Mouse (Mus musculus) liver, adult 2 months (tissue): ENCODE results near the gene Ppfia2.

Experiments
- CTCF ChIP-seq: fragments of 200-500 bp; IDR thresholded peaks from 2 replicates; pipeline ENCODE4 v1.5.1; 2011; ENCODE audit warnings: low read depth, low read length, control low read depth
- POLR2A ChIP-seq: fragments of 200-500 bp; IDR thresholded peaks from 2 replicates; pipeline ENCODE4 v1.6.1; 2011; ENCODE audit warnings: low read length, control low read depth; ENCODE audit not compliant: insufficient read depth; ENCODE audit errors: extremely low read depth

DNA sequence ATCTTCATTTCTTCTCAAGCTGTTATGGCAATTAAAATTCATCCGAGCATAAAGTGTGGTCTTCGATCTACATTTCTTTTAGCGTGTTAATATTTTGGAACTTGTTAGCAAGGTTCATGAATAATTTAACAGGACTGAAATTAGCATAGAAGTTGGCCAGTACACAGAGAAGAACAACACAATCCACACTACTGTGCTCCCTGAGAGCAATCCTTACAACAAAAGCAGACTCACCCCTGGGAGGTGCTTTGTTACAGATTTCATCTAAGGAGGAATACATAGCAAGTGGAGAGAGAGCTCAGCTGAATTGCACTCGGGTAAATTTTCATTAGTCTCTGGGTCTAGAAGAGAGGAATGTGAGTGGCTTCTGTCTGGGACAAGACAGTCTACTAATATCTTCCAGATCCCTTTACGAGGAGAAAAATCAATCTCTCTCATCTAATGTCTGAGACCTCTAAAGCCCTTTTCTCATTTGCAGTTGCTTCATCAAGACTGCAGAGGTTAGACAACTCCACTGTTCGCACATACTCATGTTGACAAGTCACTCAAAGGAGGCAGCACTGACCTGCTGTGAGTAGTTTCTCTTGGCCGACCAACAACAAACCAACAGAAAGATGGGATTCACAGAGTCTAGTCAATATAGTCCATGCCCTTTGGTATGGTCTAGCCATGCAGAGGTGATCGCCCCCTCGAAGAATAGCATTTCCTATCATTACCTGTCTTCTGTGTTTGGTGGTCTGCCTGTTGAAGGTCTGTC is 458.6 kb downstream of the Ppfia2 start:
- no peak for TF ChIP-seq CTCF
- no peak for TF ChIP-seq POLR2A
